Mouse (Mus musculus) thymus, postnatal 25 days (tissue): ENCODE data around the gene Prlh.

Source experiments
- DNase-seq: peaks from one replicate; pipeline ENCODE4 v3.0.0; 2022

Prlh gene

GRCm38 (mm10) chr1:90956245-90957096 is 3.6 kb downstream of the Prlh start:
- peak; percentile 53 for DNase-seq

DNA sequence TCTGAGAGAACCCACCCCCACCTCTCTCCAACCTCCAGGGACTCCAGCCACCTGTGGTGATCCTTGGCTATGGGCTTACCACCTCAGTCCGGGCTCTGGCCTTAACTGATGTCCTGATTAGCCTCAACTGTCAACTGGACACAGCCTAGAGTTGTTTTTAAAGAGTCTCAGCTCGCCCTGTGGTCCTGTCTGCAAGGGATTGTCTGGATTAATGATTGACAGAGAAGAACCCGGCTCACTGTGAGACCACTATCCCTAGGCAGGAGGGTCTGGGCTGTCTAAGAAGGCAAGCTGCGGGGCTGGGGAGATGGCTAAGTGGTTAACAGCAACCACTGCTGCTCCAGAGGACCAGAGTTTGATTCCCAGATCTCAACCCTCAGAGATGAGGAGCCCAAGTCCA is 9.6 kb downstream of the Prlh start:
- no peak for DNase-seq

DNA sequence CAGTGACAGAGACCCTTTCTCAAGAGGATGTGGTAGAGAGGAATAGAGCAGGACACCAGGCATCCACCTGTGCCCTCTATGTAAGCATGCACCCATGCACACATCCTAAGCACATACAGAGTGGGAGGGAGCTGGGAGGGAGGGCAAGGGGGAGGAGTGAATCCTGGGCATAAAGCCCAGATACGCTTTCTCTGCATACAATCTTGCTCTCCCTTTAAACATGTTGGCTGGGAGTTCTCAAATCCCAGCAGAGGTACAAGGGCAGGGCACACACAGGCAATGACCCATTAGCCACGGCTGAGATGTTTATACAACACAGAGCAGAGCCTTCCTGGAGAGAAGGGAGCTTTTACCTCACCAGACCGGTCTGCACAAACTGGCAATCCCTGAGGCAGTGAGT is 10.1 kb downstream of the Prlh start:
- no peak for DNase-seq

DNA sequence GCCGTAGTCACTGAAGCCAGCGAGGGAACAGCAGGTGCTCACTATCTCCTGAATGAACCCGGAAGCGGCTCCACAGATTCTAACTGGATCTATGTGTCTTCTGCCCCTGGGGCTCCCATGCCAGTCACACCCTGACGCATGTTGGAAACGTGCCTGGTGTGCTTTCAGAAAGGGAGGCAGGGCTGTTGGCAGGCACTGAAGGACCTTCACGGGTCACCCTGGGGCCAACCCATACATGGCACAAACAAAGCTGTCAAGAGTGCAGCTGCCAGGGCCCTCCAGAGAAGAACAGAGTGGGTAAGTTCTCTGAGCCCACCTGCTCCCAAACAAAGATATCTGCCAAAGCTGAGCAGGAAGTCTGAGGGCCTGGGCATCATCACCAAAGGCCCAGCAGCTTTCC is 14.7 kb downstream of the Prlh start:
- no peak for DNase-seq

DNA sequence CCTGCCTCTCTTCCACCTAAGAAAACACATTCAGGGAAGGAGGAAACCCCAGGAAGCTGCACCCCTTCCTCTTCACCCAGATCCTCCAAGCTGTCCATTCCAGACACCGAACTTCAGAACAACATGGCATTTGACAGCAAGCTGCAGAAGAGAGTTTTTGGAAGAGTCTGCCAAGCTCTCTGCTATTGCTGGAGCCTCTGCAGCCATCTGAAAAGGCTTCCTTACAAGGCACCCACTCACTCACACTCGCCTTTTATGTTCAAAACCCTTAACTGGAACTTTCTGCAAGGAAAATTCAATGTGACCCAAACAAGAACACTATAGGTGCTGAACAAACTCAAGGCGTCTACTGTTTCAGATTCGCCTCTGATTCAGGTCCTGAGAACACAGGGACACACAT is 15.7 kb downstream of the Prlh start:
- no peak for DNase-seq

- DNase-seq, result no peak
Measured at GRCm38 (mm10) chr1:90969347-90969784, 16.5 kb downstream of the Prlh start, which contains the start of gene Rab17. Rab17 (minus strand) TSS chr1:90969661.

DNA sequence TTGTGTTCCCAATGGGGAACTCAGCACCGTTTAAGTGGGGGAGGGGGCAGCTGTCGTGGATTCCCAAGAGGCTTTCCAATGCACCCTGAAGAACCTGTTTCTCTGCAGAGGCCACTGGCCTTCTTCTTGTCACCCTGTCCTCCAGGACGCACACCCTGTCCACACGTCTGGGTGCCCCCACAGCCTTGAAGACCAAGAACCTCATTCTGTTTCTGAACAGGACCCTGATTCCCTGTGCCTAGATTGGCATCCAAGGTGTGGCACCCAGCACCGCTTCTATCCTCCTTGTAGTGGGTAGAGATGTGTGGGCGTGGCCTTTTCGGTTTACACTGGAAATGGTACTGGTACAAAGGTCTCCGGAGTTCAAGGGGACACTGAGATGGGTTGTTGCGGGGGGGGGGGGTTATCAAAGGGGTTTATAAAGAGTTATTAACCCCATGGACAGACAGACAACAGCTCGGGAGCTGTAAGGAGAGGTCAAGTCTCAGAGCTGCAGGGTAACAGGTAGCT is 17.0 kb downstream of the Prlh start:
- DNase-seq, result no peak

GRCm38 (mm10) chr1:90972911-90973573 is 20.1 kb downstream of the Prlh start:
- peak; percentile 87 for DNase-seq

DNA sequence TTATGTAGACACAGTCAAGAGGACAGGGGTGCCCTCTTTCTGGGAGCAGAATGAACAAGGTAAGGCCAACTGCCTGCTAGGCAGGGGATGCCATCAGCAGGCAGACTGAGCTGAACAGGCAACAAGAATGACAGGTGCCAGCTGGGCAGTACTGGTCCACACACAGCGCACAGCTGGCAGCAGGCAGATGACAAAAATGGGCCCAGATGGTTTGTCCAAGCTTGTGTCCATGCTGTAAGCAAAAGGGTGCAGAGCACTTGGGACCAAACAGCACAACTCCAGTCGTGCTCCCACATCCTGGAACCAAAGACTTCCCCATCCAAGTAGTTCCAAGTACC is 20.6 kb downstream of the Prlh start:
- no peak for DNase-seq

DNA sequence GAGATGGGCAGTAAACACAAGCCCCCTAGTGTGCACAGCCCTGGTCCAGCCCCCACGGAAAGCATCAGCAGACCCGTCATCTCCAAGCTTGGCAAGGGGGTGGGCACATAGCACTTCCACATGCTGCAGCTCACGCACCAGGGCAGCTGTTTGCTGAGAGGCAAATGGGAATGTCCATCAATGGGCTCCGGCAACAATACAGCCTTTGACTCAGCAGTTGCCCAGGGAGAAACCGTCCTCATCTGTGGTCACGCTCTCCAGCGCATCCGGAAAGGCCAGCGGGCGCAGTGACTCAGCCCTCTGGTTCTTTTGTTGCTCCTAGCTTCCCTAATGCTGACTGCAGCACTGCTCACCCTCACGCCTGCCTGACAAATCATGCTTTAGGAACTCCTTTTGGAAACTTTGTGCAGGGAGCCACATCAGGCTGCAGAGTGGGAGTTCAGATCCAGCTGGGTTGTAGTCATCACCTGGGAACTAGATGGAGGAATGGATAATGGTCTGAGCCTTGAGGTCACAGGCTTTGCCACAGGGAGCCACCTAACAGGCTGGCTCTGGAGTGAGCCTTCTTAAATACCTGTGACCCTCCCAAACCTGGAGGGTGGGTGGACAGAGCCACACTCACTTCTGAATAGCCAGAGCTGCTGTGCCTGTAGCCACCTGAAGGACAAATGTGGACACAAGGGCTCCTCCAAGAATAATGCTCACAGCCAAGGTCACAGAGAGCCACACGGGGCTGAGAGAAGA is 22.2 kb downstream of the Prlh start:
- DNase-seq, result no peak

DNA sequence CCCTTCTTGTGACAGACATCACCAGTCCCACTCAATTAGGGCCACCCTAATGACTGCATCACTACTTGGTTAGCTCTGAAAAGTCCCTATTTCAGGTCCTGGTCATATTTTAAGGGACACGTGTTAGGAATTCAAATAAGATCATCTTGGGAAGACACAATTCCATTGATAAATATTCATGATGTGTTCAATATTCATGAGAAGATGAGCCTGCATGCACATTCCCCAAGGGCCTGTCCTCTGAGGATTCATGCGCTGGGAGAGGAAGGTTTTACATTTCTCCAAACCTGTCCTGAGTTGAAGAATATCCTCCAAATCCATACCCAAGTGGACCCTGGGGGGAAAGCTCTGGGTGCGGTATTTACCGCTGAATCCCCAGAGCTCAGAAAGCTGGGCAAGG is 23.1 kb downstream of the Prlh start:
- no peak for DNase-seq

DNA sequence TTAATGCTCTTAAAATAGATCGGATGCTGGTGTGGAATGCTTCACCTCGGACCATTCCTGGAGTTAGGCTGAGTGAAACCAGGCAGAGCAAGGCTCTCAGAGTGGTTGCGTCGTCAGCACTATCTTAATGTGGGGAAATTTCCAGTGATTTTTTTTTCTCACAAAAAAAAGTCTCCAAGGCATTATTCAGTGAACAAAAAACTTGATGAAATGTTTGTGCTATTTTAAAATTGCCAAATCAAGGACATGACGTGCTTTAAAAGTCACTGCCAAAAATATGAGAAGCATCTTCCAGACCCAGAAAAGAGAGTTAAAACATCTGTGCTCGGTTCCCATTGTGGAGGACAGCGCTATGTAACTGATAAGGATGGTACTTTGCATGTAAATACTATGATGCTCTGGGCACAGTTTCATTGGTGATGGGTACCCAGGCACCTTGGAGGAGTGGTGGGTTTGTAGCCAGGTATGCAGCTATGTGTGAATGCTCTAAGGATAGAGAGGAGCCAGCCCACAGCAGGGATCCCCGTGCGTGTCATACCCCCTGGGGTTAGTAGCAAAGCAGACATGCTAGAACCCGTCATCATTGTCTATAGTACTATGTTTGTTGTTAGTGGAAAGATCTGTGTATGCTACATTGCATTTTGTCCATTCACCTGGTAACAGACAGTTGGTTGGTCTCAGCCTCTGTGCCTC is 27.9 kb downstream of the Prlh start:
- DNase-seq, result no peak

DNA sequence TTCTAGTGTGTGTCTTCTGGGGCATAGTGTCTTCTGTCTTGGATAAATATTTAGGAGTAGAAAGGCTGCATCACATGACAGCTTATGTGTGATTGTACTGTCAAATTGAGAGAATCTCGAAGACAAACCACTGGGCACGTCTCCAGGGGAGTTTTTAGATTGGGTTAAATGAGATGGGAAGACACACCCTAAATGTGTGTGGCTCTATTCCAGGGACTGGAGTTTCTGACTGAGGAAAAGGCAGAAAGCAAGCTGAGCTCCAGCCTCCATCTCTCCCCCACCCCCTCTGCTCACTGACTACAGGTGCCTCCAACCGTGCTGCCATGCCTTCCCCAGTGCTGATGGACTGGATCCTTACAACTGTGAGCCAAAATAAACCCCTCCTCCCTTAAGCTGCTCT is 28.4 kb downstream of the Prlh start:
- DNase-seq, result no peak

- no peak for DNase-seq
Measured at GRCm38 (mm10) chr1:90995916-90996315, 43.0 kb downstream of the Prlh start.

- DNase-seq, result no peak
Measured at GRCm38 (mm10) chr1:90997136-90997535, 44.2 kb downstream of the Prlh start.

DNA sequence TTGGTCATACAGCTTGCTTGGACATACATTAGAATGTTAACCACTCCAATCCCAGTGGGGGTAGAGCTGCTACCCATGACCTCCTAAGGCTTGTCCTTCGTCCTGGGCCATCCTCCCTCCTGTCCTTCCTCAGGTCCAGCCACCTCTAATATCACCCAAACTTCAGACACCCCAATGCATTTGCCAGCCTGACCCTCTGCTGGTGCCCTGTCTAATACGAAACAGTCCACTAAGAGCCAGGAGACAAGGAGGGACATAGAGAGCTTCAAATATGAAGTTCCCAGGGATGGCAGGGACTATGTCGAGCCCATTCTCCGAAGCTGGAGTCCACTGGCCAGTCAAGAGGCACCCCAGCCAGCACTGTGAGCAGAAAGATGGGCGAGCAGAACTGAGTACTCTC is 44.7 kb downstream of the Prlh start:
- no peak for DNase-seq

DNA sequence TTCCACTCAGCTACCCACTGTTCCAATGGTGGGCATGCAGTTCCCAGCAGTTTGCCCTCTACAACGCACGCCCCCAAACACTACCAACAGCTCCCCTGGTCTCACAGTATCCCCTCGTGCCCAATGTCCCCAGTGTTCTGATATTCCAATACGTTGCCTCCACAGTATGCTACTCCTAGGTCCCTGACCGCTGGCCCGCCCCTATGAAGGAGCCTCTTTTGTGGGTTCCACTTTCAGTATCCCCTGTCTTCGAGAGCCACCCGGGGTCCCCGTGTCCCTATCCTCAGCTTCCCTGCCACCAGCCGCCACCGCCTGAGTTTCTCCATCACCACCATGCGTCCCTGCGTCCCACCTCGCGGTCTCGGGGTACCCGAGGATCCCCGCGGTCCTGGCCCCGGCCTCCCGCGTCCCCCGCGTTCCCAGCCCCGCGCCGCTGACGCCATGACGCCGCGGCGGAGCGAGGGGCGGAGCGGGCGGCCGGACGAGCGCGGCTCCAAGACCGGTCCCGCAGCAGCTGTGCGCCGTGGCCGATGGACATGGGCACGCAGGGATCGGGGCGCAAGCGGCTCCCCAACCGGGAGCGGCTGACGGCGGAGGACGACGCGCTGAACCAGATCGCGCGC is 45.5 kb downstream of the Prlh start, which contains the start of gene Lrrfip1:
Lrrfip1 (plus strand) TSS at position 470 of the 623 bp plus-strand sequence.
- DNase-seq, result no peak

- DNase-seq, result no peak
Measured at GRCm38 (mm10) chr1:90998891-90999611, 46.1 kb downstream of the Prlh start.

- no peak for DNase-seq
Measured at GRCm38 (mm10) chr1:90999911-91000601, 47.1 kb downstream of the Prlh start.

GRCm38 (mm10) chr1:91001101-91001500 is 48.2 kb downstream of the Prlh start:
- DNase-seq, result no peak
